Mouse (Mus musculus): ENCODE measurements around the gene Ube2h. TPM values are rescaled to one million over a fixed set of nuclear protein-coding genes. Genes with fewer than 3 reads are reported as not detected.

Ube2h gene
- polyA plus RNA-seq, 1 experiment from 2014 or later, result 58.4 TPM

DNA sequence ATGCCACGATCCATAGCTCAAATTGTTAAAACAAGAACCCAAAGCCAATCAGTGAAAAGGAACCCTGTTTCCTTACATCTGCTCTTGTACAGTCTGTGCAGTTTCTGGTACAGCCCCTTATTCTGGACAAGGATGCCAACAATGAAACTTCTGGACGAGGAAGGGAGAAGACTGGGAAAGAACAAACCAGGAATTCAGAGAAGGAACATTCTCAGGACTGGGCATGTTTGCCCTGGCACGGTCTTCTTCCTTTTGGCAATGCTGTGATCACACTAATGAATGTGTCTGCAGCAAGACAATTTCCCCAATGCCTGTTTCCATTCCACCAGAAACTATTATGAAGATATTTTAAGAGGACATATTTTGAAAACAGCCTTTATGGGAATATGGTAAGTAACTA is 55.6 kb downstream of the Ube2h start:
- H3K27me3 ChIP-seq (ENCODE audit: control insufficient read depth, insufficient read depth, low read length), result no peaks in the 10 kb centered on the region
- 80% methylated on average over 3 of the region's 3 CpGs for WGBS (ENCODE audit: insufficient replicate concordance)
- ATAC-seq (replicated peaks; ENCODE audit: insufficient number of reproducible peaks, low FRiP score, low TSS enrichment), result no peak
- H3K9ac ChIP-seq (ENCODE audit: low read depth, low read length), result no peak overlapping the region
- H3K4me3 ChIP-seq (ENCODE audit: low read depth, low read length), result no peak overlapping the region
- no peak overlapping the region for H3K4me2 ChIP-seq
- H3K36me3 ChIP-seq (ENCODE audit: control insufficient read depth, insufficient read depth, low read length), result peaks cover 11% of the 10 kb centered on the region
- H3K4me1 ChIP-seq (ENCODE audit: control insufficient read depth, insufficient read depth, low read length), result peaks cover 3% of the 10 kb centered on the region; the same call in 1 of the 2 replicates
- H3K9me3 ChIP-seq (replicated peaks; ENCODE audit: control insufficient read depth, low read length), result no peaks in the 10 kb centered on the region
- no peak overlapping the region for H3K27ac ChIP-seq (ENCODE audit: low read depth, low read length)

DNA sequence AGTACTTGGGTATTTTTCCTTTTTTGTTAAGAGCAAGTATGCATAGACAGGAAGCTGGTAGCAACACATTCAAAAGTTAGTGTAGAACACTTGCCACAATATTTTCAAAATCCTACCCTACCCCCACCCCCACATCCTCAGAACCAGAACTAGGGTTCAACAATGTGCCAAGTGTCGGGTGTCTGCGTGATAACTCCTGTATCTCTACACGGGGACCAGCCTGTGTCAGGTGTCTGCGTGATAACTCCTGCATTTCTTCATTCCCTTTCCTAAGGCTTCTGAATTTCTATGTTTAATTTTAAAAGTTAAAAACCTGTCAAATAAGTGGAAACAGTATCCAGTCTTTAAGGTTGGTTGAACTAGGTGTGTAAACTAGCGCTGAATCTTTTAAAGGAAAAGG is 58.4 kb downstream of the Ube2h start:
- Histone ChIP-seq H3K27ac (ENCODE audit: low read depth, low read length) (no peak overlapping the region), H3K4me2 (no peak overlapping the region), H3K4me3 (ENCODE audit: low read depth, low read length) (no peak overlapping the region), H3K9ac (ENCODE audit: low read depth, low read length) (no peak overlapping the region), H3K27me3 (ENCODE audit: control insufficient read depth, insufficient read depth, low read length) (no peaks in the 10 kb centered on the region), H3K4me1 (ENCODE audit: control insufficient read depth, insufficient read depth, low read length) (peaks cover 3% of the 10 kb centered on the region; the same call in 1 of the 2 replicates), H3K36me3 (ENCODE audit: control insufficient read depth, insufficient read depth, low read length) (0 out of 2 replicates have a peak, but pooled peaks cover 2% of the 10 kb centered on the region), H3K9me3 (replicated peaks; ENCODE audit: control insufficient read depth, low read length) (no peaks in the 10 kb centered on the region)
- WGBS (ENCODE audit: insufficient replicate concordance), result 57% methylated on average over 5 of the region's 5 CpGs
- ATAC-seq (replicated peaks; ENCODE audit: insufficient number of reproducible peaks, low FRiP score, low TSS enrichment), result no peak

DNA sequence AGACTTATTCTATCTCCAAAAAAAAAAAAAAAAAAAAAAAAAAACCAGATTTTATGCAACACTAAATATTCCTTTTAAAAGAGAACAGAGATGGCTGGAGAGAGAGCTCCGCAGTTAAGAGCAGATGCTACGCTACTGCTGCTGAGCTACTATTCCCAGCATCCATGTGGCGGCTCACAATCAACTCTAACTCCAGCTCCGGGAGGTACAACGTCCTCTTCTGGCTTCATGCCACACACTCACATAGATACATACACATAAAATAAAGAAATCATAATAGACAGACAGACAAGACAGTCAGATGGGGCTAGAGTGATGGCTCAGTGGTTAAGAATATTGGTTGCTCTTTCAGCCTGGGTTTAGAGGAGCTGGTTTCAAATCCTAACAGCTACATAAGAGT is 58.9 kb downstream of the Ube2h start:
- no peak for ATAC-seq (replicated peaks; ENCODE audit: insufficient number of reproducible peaks, low FRiP score, low TSS enrichment)
- H3K4me1 ChIP-seq (ENCODE audit: control insufficient read depth, insufficient read depth, low read length), result peaks cover 3% of the 10 kb centered on the region; the same call in 1 of the 2 replicates
- H3K4me3 ChIP-seq (ENCODE audit: low read depth, low read length), result no peak overlapping the region
- H3K27me3 ChIP-seq (ENCODE audit: control insufficient read depth, insufficient read depth, low read length), result no peaks in the 10 kb centered on the region
- 87% methylated on average over 5 of the region's 5 CpGs for WGBS (ENCODE audit: insufficient replicate concordance)
- no peaks in the 10 kb centered on the region for H3K9me3 ChIP-seq (replicated peaks; ENCODE audit: control insufficient read depth, low read length)
- H3K4me2 ChIP-seq, result no peak overlapping the region
- no peak overlapping the region for H3K9ac ChIP-seq (ENCODE audit: low read depth, low read length)
- H3K27ac ChIP-seq (ENCODE audit: low read depth, low read length), result no peak overlapping the region
- 0 out of 2 replicates have a peak, but pooled peaks cover 5% of the 10 kb centered on the region for H3K36me3 ChIP-seq (ENCODE audit: control insufficient read depth, insufficient read depth, low read length)

DNA sequence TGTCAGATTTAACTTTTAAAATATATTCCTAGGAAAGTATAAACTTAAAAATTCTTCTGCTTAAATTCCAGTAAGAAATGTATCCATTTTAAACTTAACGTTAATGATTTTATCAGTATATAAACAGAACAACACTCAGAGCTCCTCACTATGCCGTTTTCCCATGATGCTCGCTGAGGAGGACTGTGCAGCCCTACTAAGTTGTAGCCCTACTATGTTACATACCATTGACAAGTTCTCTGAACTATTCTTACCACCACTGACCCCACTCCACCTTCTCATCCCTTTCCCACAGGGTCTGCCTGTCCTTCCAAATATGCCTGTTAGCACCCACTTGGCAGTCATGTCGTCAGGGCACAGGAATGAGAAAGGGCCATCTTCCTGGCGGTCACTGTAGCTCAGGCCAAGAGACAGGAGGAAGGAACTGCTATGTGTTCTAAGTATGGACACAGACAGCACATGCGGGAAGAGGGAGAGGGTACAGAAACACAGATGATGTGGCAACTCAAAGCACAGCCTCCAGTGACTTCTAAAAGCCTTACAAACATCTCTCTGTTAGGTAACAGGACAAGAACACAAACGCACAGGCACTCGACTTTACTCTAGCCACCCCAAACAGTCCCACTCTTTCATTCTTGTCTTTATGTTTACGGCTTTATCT is 60.9 kb downstream of the Ube2h start:
- no peak overlapping the region for H3K27ac ChIP-seq (ENCODE audit: low read depth, low read length)
- H3K4me3 ChIP-seq (ENCODE audit: low read depth, low read length), result no peak overlapping the region
- no peaks in the 10 kb centered on the region for H3K9me3 ChIP-seq (replicated peaks; ENCODE audit: control insufficient read depth, low read length)
- H3K9ac ChIP-seq (ENCODE audit: low read depth, low read length), result no peak overlapping the region
- WGBS (ENCODE audit: insufficient replicate concordance), result 77% methylated on average over 9 of the region's 9 CpGs
- peaks cover 7% of the 10 kb centered on the region for H3K36me3 ChIP-seq (ENCODE audit: control insufficient read depth, insufficient read depth, low read length)
- ATAC-seq (replicated peaks; ENCODE audit: insufficient number of reproducible peaks, low FRiP score, low TSS enrichment), result no peak
- H3K4me1 ChIP-seq (ENCODE audit: control insufficient read depth, insufficient read depth, low read length), result 0 out of 2 replicates have a peak, but pooled peaks cover 3% of the 10 kb centered on the region
- no peak overlapping the region for H3K4me2 ChIP-seq
- H3K27me3 ChIP-seq (ENCODE audit: control insufficient read depth, insufficient read depth, low read length), result no peaks in the 10 kb centered on the region

DNA sequence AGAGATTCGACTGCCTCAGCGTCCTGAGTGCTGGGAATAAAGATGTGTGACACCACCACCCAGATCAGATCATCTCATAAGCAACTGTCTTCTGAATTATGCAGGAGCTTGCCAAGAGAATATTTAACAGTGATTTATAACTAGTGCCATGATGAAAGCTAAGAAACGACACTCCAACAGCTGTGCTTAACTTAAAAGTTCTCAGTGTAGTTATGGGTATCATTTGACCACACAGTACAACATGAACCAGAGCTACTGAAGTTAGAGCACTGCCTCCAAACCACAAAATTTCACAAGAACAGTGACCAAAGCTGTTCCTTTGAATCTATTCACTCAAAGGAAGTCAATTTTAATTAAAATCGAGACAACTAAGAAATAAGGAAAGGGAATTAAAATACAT is 61.4 kb downstream of the Ube2h start:
- Histone ChIP-seq H3K36me3 (ENCODE audit: control insufficient read depth, insufficient read depth, low read length) (peaks cover 7% of the 10 kb centered on the region), H3K9ac (ENCODE audit: low read depth, low read length) (no peak overlapping the region)
- no peak for ATAC-seq (replicated peaks; ENCODE audit: insufficient number of reproducible peaks, low FRiP score, low TSS enrichment)

DNA sequence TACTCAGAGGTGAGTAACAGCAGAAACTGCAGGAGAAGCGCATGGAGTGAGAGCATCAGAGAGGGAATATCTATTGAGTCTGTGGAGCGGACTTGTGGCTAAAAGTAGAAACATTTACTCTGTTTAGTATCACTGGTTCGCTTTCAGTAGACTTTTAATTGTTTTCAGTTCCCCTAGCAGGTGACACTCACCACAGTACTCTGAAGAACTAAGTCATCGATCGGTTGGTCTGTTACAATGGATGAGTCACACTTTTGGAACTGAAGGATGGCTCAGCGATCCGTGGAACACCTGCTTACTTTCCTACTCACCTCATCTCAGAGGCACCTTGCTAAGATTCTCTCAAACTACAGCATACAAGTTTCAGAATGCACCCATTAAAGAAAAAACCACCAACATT is 64.2 kb downstream of the Ube2h start:
- WGBS (ENCODE audit: insufficient replicate concordance), result 83% methylated on average over 7 of the region's 7 CpGs
- no peak overlapping the region for H3K4me2 ChIP-seq
- H3K36me3 ChIP-seq (ENCODE audit: control insufficient read depth, insufficient read depth, low read length), result peaks cover 11% of the 10 kb centered on the region
- no peak overlapping the region for H3K27ac ChIP-seq (ENCODE audit: low read depth, low read length)
- H3K4me3 ChIP-seq (ENCODE audit: low read depth, low read length), result no peak overlapping the region
- H3K4me1 ChIP-seq (ENCODE audit: control insufficient read depth, insufficient read depth, low read length), result peaks cover 5% of the 10 kb centered on the region; the same call in 1 of the 2 replicates
- no peak for ATAC-seq (replicated peaks; ENCODE audit: insufficient number of reproducible peaks, low FRiP score, low TSS enrichment)
- H3K9me3 ChIP-seq (replicated peaks; ENCODE audit: control insufficient read depth, low read length), result no peaks in the 10 kb centered on the region
- H3K27me3 ChIP-seq (ENCODE audit: control insufficient read depth, insufficient read depth, low read length), result no peaks in the 10 kb centered on the region
- no peak overlapping the region for H3K9ac ChIP-seq (ENCODE audit: low read depth, low read length)

More for the DNA sequence above, 61.4 kb downstream of the Ube2h start:
- Histone ChIP-seq H3K27me3 (ENCODE audit: control insufficient read depth, insufficient read depth, low read length) (no peaks in the 10 kb centered on the region), H3K9me3 (replicated peaks; ENCODE audit: control insufficient read depth, low read length) (no peaks in the 10 kb centered on the region), H3K4me1 (ENCODE audit: control insufficient read depth, insufficient read depth, low read length) (0 out of 2 replicates have a peak, but pooled peaks cover 3% of the 10 kb centered on the region), H3K27ac (ENCODE audit: low read depth, low read length) (no peak overlapping the region), H3K4me2 (no peak overlapping the region), H3K4me3 (ENCODE audit: low read depth, low read length) (no peak overlapping the region)
- WGBS (ENCODE audit: insufficient replicate concordance), result 83% methylated on average over 4 of the region's 4 CpGs

DNA sequence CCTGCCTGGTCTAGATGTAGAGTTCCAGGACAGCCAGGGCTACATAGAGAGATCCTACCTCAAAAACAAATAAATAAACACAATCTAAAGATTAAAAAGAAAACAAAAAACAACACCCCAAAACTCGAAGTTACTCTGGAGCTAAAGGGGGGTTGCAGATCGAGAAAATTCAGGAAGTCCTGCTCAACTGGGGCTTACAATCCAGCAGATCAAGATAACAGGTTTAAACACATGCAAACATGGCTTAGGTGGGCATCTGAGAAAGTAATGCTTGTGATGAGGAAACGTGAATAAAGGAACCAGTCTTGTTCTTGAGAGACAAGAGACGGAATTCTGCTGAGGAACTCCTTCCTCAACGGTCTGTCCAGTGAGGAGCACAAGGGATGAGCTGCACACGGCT is 65.1 kb downstream of the Ube2h start:
- no peak for ATAC-seq (replicated peaks; ENCODE audit: insufficient number of reproducible peaks, low FRiP score, low TSS enrichment)
- Histone ChIP-seq H3K4me3 (ENCODE audit: low read depth, low read length) (no peak overlapping the region), H3K36me3 (ENCODE audit: control insufficient read depth, insufficient read depth, low read length) (peaks cover 11% of the 10 kb centered on the region), H3K27ac (ENCODE audit: low read depth, low read length) (no peak overlapping the region), H3K9ac (ENCODE audit: low read depth, low read length) (no peak overlapping the region), H3K4me2 (no peak overlapping the region), H3K27me3 (ENCODE audit: control insufficient read depth, insufficient read depth, low read length) (no peaks in the 10 kb centered on the region), H3K4me1 (ENCODE audit: control insufficient read depth, insufficient read depth, low read length) (peaks cover 5% of the 10 kb centered on the region; the same call in 1 of the 2 replicates), H3K9me3 (replicated peaks; ENCODE audit: control insufficient read depth, low read length) (no peaks in the 10 kb centered on the region)
- WGBS (ENCODE audit: insufficient replicate concordance), result 77% methylated on average over 6 of the region's 6 CpGs

DNA sequence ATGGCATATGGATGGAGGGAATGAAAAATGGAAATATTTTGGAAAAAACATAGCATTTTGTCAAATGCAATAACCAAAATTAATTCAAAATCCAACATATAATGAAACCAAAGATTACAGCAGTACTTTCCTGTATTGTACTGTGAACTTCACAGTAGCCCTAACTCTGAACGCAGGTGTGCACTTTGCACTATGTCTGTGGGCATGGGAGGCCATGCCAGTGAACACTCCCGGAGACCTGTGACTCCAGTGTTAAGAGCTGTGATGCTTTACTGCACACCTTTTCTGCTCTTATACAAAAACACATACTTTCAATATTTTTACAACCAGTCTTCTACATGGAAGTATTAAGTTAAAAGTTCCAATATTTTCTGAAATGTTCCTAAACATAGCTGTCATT is 66.3 kb downstream of the Ube2h start:
- Histone ChIP-seq H3K4me2 (no peak overlapping the region), H3K9me3 (replicated peaks; ENCODE audit: control insufficient read depth, low read length) (no peaks in the 10 kb centered on the region), H3K4me1 (ENCODE audit: control insufficient read depth, insufficient read depth, low read length) (peaks cover 5% of the 10 kb centered on the region; the same call in 1 of the 2 replicates), H3K27me3 (ENCODE audit: control insufficient read depth, insufficient read depth, low read length) (no peaks in the 10 kb centered on the region), H3K4me3 (ENCODE audit: low read depth, low read length) (no peak overlapping the region), H3K27ac (ENCODE audit: low read depth, low read length) (no peak overlapping the region), H3K9ac (ENCODE audit: low read depth, low read length) (no peak overlapping the region), H3K36me3 (ENCODE audit: control insufficient read depth, insufficient read depth, low read length) (peaks cover 11% of the 10 kb centered on the region)
- no peak for ATAC-seq (replicated peaks; ENCODE audit: insufficient number of reproducible peaks, low FRiP score, low TSS enrichment)
- WGBS (ENCODE audit: insufficient replicate concordance), result 94% methylated on average over 2 of the region's 2 CpGs

DNA sequence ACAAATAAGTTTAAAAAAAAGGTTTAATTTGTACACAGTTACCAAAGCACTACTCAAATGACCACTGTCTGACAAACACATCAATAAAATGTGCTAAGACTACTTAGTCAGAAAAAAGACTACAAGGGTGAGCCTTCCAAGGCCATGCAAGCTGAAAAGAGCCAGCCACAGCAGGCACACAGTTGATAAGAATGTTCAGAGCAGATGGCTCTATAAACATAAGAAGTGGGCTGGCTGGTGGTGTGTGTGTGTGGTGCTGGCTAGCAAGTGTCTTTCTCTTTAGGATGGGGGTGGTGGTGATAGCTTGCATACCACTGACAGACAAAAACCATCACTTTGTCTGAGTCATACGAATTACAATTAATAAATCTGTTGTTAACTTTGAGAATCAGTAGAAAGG is 67.8 kb downstream of the Ube2h start:
- no peak overlapping the region for H3K4me3 ChIP-seq (ENCODE audit: low read depth, low read length)
- 50% methylated on average over 1 of the region's 1 CpGs for WGBS (ENCODE audit: insufficient replicate concordance)
- no peak overlapping the region for H3K27ac ChIP-seq (ENCODE audit: low read depth, low read length)
- H3K36me3 ChIP-seq (ENCODE audit: control insufficient read depth, insufficient read depth, low read length), result peaks cover 11% of the 10 kb centered on the region
- no peak overlapping the region for H3K9ac ChIP-seq (ENCODE audit: low read depth, low read length)
- no peaks in the 10 kb centered on the region for H3K9me3 ChIP-seq (replicated peaks; ENCODE audit: control insufficient read depth, low read length)
- no peak for ATAC-seq (replicated peaks; ENCODE audit: insufficient number of reproducible peaks, low FRiP score, low TSS enrichment)
- peaks cover 5% of the 10 kb centered on the region; the same call in 1 of the 2 replicates for H3K4me1 ChIP-seq (ENCODE audit: control insufficient read depth, insufficient read depth, low read length)
- H3K27me3 ChIP-seq (ENCODE audit: control insufficient read depth, insufficient read depth, low read length), result no peaks in the 10 kb centered on the region
- no peak overlapping the region for H3K4me2 ChIP-seq

Measured in heart, embryonic 11.5 days (tissue).